Mouse (Mus musculus): ENCODE data around the gene Plekhs1.

- TF ChIP-seq CTCF (IDR thresholded peaks at IDR 0.05; ENCODE audit: low read depth, low read length), result no peak
- no peak for TF ChIP-seq POLR2A (IDR thresholded peaks at IDR 0.05; ENCODE audit: insufficient read depth, low read length)
Measured at GRCm38 (mm10) chr19:56454862-56455261, 6.6 kb upstream of the Plekhs1 start.
